Mouse (Mus musculus): ENCODE results near the gene Phkb.

- TF ChIP-seq CTCF (IDR thresholded peaks at IDR 0.05 in 2 of 3, conservative IDR thresholded peaks at IDR 0.05 in 1 of 3; ENCODE audit: control insufficient read depth in 1 of 3, insufficient read depth in 1 of 3, low read depth in 2 of 3, low read length in 3 of 3, poor library complexity in 1 of 3, severe bottlenecking in 1 of 3) (no peak), GATA1 (IDR thresholded peaks at IDR 0.05; ENCODE audit: low read depth, low read length) (no peak), KAT2A (conservative IDR thresholded peaks at IDR 0.05; ENCODE audit: low read depth, low read length) (no peak), NRF1 (IDR thresholded peaks at IDR 0.05; ENCODE audit: insufficient read depth, low read depth, low read length, poor library complexity, severe bottlenecking) (no peak), POLR2A (IDR thresholded peaks at IDR 0.05; ENCODE audit: control insufficient read depth in 1 of 2, insufficient read depth in 1 of 2, low read depth in 1 of 2, low read length in 2 of 2, poor library complexity in 1 of 2) (no peak)
Measured at GRCm38 (mm10) chr8:86035371-86035770, 194.6 kb downstream of the Phkb start.

Measured in MEL (cell line).